ENCODE assay signal across 11 mouse cellular contexts in genomic region chr7:45529461-45529860, GRCm38 (mm10). TPM values are rescaled to one million over a fixed set of nuclear protein-coding genes. Genes with fewer than 3 reads are reported as not detected.
DNase-seq lines count a peak whose midpoint lies in the region; ATAC-seq and TF ChIP-seq lines count a peak whose summit lies in the region.
"Had no signal": no experiment of that assay in that cellular context is flagged by ENCODE, and none has a peak within 500 bp of the region (broad histone marks: within the 10 kb centered on the region; RNA-seq: fewer than 3 reads in every experiment).

No protein-coding gene starts in this region.

- ATAC-seq in CD4-positive, CD25-positive, alpha-beta regulatory T cell, adult 4 months, result no peak
- no peak for ATAC-seq in lung, embryonic 15.5 days (ENCODE audit: borderline replicate concordance, extremely low read depth, low FRiP score, low TSS enrichment)
- ATAC-seq in stomach, embryonic 15.5 days (ENCODE audit: insufficient read depth, low FRiP score, low read depth), result no peak
- no peak for ATAC-seq in frontal cortex, adult (ENCODE audit: low TSS enrichment)
- ATAC-seq: midbrain, embryonic 13.5 days had no signal

- no peaks in the 10 kb centered on the region for H3K36me3 ChIP-seq in lung, embryonic 15.5 days
- no peaks in the 10 kb centered on the region for H3K36me3 ChIP-seq in stomach, embryonic 15.5 days
- H3K36me3 ChIP-seq: midbrain, embryonic 13.5 days had no signal

- H3K4me3 ChIP-seq in lung, embryonic 15.5 days, result no peak overlapping the region
- no peak overlapping the region for H3K4me3 ChIP-seq in lung, adult 2 months (replicated peaks; ENCODE audit: extremely low read depth, low read depth, low read length)
- no peak overlapping the region for H3K4me3 ChIP-seq in stomach, embryonic 15.5 days (replicated peaks)
- H3K4me3 ChIP-seq: erythroblast, embryonic 14.5 days; layer of hippocampus, adult 2 months; midbrain, embryonic 13.5 days had no signal

- peak; percentile 19 for DNase-seq in CD4-positive, CD25-positive, alpha-beta regulatory T cell, adult 2 months (ENCODE audit: low read depth, low spot score)
- DNase-seq in lung, adult 2 months, result no peak
- peak; percentile 48 to 59 for DNase-seq in heart, postnatal 14 days
- no peak for DNase-seq in frontal cortex, postnatal 25 days (ENCODE audit: low spot score in 2 of 2)

- no peaks in the 10 kb centered on the region for H3K9me3 ChIP-seq in lung, embryonic 15.5 days
- H3K9me3 ChIP-seq in stomach, embryonic 15.5 days, result no peaks in the 10 kb centered on the region
- H3K9me3 ChIP-seq: midbrain, embryonic 13.5 days had no signal

- intact Hi-C loops in heart, postnatal 14 days (cut with DNase I), result no loop called here

- H3K4me2 ChIP-seq in lung, embryonic 15.5 days, result peak overlapping the region; percentile 1; the same call in 1 of the 2 replicates
- peak overlapping the region; percentile 29; the same call in 1 of the 2 replicates for H3K4me2 ChIP-seq in stomach, embryonic 15.5 days
- H3K4me2 ChIP-seq: midbrain, embryonic 13.5 days had no signal

- TF ChIP-seq POLR2A in lung, adult 2 months (IDR thresholded peaks at IDR 0.05; ENCODE audit: borderline replicate concordance, extremely low read depth, low read depth, low read length), result no peak

- TF ChIP-seq CTCF in lung, adult 2 months (IDR thresholded peaks at IDR 0.05; ENCODE audit: insufficient read depth, low read length), result no peak

- no peak overlapping the region for H3K9ac ChIP-seq in lung, embryonic 15.5 days
- no peak overlapping the region for H3K9ac ChIP-seq in stomach, embryonic 15.5 days
- H3K9ac ChIP-seq: midbrain, embryonic 13.5 days had no signal

- H3K27ac ChIP-seq in lung, embryonic 15.5 days, result peak overlapping the region; percentile 19; the same call in 1 of the 2 replicates
- H3K27ac ChIP-seq in stomach, embryonic 15.5 days, result peak overlapping the region; percentile 2; the same call in 1 of the 2 replicates
- H3K27ac ChIP-seq: layer of hippocampus, adult 2 months; midbrain, embryonic 13.5 days had no signal

- H3K4me1 ChIP-seq in lung, embryonic 15.5 days, result peaks cover 30% of the 10 kb centered on the region
- H3K4me1 ChIP-seq in lung, adult 2 months (ENCODE audit: control insufficient read depth, insufficient read depth, low read length), result peaks cover 6% of the 10 kb centered on the region; the same call in 1 of the 2 replicates
- peaks cover 25% of the 10 kb centered on the region for H3K4me1 ChIP-seq in stomach, embryonic 15.5 days

- 8% methylated on average over 6 of the region's 6 CpGs for WGBS in lung, embryonic 15.5 days
- 7% methylated on average over 6 of the region's 6 CpGs for WGBS in lung, adult 2 months
- WGBS in stomach, embryonic 15.5 days, result 10% methylated on average over 6 of the region's 6 CpGs

- H3K27me3 ChIP-seq in lung, embryonic 15.5 days, result no peaks in the 10 kb centered on the region
- no peaks in the 10 kb centered on the region for H3K27me3 ChIP-seq in stomach, embryonic 15.5 days (replicated peaks)

RNA-seq across cellular contexts. Expression of gene Plekha4, which starts 3.3 kb away (rescaled TPM):
- polyA plus RNA-seq in CD4-positive, CD25-positive, alpha-beta regulatory T cell, adult 4 months (2017; shearing (Covaris generic)), result under 1 TPM in 1 of 2 experiments, not detected in 1; 0.20 TPM
- polyA plus RNA-seq in lung, embryonic 15.5 days (2015; fragmentation: Nextera tagmentation; extraction: Ambion mirVana), result 2.2 and 3.3 TPM in 2 replicates
- 11.8 and 13.1 TPM in 2 replicates for polyA plus RNA-seq in lung, adult 2 months (2012; rRNA removed)
- total RNA-seq in heart, postnatal 14 days (2021), result 1 to 10 TPM; 1.9 to 2.1 TPM
- 2.9 TPM in 2 replicates for polyA plus RNA-seq in stomach, embryonic 15.5 days (2015; fragmentation: Nextera tagmentation; extraction: Ambion mirVana)

RNA-seq across cellular contexts. Expression of gene Ppp1r15a, which starts 3.4 kb away (rescaled TPM):
- polyA plus RNA-seq in CD4-positive, CD25-positive, alpha-beta regulatory T cell, adult 4 months (2017; shearing (Covaris generic)), result 100 to 1,000 TPM in 1 of 2 experiments, 10 to 100 TPM in 1; 49.3 to 132 TPM
- 21.9 and 22.9 TPM in 2 replicates for polyA plus RNA-seq in lung, embryonic 15.5 days (2015; fragmentation: Nextera tagmentation; extraction: Ambion mirVana)
- 58.6 and 73.7 TPM in 2 replicates for polyA plus RNA-seq in lung, adult 2 months (2012; rRNA removed)
- total RNA-seq in heart, postnatal 14 days (2021), result 10 to 100 TPM; 21.7 to 32.8 TPM
- 21.1 and 36.1 TPM in 2 replicates for polyA plus RNA-seq in stomach, embryonic 15.5 days (2015; fragmentation: Nextera tagmentation; extraction: Ambion mirVana)

RNA-seq across cellular contexts. Expression of gene Nucb1, which starts 19.3 kb away (rescaled TPM):
- polyA plus RNA-seq in CD4-positive, CD25-positive, alpha-beta regulatory T cell, adult 4 months (2017; shearing (Covaris generic)), result 100 to 1,000 TPM; 124 to 159 TPM
- 230 and 238 TPM in 2 replicates for polyA plus RNA-seq in lung, embryonic 15.5 days (2015; fragmentation: Nextera tagmentation; extraction: Ambion mirVana)
- 420 and 430 TPM in 2 replicates for polyA plus RNA-seq in lung, adult 2 months (2012; rRNA removed)
- 100 to 1,000 TPM; 116 to 137 TPM for total RNA-seq in heart, postnatal 14 days (2021)
- 214 and 230 TPM in 2 replicates for polyA plus RNA-seq in stomach, embryonic 15.5 days (2015; fragmentation: Nextera tagmentation; extraction: Ambion mirVana)

RNA-seq across cellular contexts. Expression of gene Hsd17b14, which starts 25.2 kb away (rescaled TPM):
- under 1 TPM; 0.77 to 0.81 TPM for polyA plus RNA-seq in CD4-positive, CD25-positive, alpha-beta regulatory T cell, adult 4 months (2017; shearing (Covaris generic))
- polyA plus RNA-seq in lung, embryonic 15.5 days (2015; fragmentation: Nextera tagmentation; extraction: Ambion mirVana), result 1.5 and 1.7 TPM in 2 replicates
- 2.1 and 3.0 TPM in 2 replicates for polyA plus RNA-seq in lung, adult 2 months (2012; rRNA removed)
- under 1 TPM; 0.19 to 0.39 TPM for total RNA-seq in heart, postnatal 14 days (2021)
- polyA plus RNA-seq in stomach, embryonic 15.5 days (2015; fragmentation: Nextera tagmentation; extraction: Ambion mirVana), result 2.2 and 3.9 TPM in 2 replicates
- total RNA-seq: layer of hippocampus, adult 2 months had no signal

RNA-seq across cellular contexts. Expression of gene Bcat2, which starts 40.5 kb away (rescaled TPM):
- 10 to 100 TPM; 46.4 to 77.9 TPM for polyA plus RNA-seq in CD4-positive, CD25-positive, alpha-beta regulatory T cell, adult 4 months (2017; shearing (Covaris generic))
- polyA plus RNA-seq in lung, embryonic 15.5 days (2015; fragmentation: Nextera tagmentation; extraction: Ambion mirVana), result 57.7 and 62.5 TPM in 2 replicates
- polyA plus RNA-seq in lung, adult 2 months (2012; rRNA removed), result 44.2 TPM in 2 replicates
- total RNA-seq in heart, postnatal 14 days (2021), result 10 to 100 TPM; 85.5 to 94.6 TPM
- polyA plus RNA-seq in stomach, embryonic 15.5 days (2015; fragmentation: Nextera tagmentation; extraction: Ambion mirVana), result 78.8 and 87.1 TPM in 2 replicates

Comparison
In these comparisons a context has a peak if more than half of its experiments do, and no peak if none do; other contexts are left out.
1. DNase-seq: peak in CD4-positive, CD25-positive, alpha-beta regulatory T cell, adult 2 months (single experiment) and heart, postnatal 14 days (2 of 2); none in lung, adult 2 months (single experiment) and frontal cortex, postnatal 25 days (0 of 2).